Mouse (Mus musculus) urinary bladder, adult 18-20 months (tissue): ENCODE measurements around the gene AI597479.
A peak's percentile ranks its signal among the peaks of the same experiment; 100 is the strongest.

Experiments
- DNase-seq, 2 experiments: peaks; one replicate each; pipeline ENCODE4 v3.0.0; 2022; ENCODE audit warnings: low spot score in 2 of 2, mixed read lengths in 2 of 2

AI597479 gene

DNA sequence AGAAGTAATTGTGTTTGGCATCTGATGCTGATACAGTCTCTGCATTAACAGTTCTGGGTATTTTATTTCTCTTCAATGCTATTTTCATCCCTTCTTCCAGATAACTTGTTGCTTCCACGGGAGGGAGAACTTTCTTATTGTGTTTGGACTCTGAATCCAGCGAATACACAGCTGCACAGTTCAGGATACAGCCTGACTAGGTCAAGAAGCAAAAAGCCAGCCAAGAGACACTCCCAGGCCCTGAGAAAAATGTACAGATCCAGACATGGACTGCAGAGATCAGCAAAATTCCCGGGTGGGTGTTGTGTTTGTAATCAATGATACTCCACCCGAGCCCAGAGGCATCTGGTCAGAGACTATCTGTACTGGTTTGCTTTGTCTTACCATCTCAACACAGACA lies 60.9 kb downstream of the AI597479 start:
- no peak for DNase-seq

DNA sequence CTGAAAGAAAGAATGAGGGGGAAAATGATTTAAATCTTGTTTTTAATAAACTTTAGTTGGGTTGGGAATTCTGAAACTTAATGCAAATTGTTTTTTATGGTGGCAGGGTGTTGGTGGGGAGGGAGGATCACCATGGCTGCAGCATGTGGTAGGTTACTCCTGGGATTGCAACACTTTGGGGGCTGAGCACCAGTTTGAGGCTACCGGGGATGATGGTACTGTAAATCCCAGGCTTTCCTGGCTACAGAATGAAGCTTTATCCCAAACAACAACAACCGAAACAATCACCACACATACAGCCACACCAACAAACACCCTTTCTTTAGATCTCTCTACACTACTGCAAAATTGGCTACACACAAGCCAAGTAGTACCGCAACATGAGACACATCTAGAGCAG lies 63.9 kb downstream of the AI597479 start:
- no peak for DNase-seq

DNA sequence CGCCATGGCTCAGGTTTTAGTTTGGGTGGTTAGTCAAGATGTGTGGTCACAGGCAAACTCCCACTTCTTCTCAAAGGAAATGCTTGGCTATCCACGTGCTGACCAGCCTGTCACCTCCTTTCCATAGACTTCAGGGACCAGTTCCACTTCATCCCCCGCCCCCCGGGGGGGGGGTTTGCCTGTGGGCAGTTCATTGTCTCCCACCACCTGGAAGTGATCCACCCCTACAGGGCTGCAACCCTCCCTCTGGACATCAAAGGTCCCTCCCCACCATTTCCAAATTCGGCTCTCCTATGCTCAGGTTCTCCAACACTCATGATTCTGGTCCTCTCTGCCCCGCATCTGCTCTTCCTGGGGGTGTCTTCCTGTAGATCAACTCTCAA lies 64.6 kb downstream of the AI597479 start:
- DNase-seq = no peak

DNA sequence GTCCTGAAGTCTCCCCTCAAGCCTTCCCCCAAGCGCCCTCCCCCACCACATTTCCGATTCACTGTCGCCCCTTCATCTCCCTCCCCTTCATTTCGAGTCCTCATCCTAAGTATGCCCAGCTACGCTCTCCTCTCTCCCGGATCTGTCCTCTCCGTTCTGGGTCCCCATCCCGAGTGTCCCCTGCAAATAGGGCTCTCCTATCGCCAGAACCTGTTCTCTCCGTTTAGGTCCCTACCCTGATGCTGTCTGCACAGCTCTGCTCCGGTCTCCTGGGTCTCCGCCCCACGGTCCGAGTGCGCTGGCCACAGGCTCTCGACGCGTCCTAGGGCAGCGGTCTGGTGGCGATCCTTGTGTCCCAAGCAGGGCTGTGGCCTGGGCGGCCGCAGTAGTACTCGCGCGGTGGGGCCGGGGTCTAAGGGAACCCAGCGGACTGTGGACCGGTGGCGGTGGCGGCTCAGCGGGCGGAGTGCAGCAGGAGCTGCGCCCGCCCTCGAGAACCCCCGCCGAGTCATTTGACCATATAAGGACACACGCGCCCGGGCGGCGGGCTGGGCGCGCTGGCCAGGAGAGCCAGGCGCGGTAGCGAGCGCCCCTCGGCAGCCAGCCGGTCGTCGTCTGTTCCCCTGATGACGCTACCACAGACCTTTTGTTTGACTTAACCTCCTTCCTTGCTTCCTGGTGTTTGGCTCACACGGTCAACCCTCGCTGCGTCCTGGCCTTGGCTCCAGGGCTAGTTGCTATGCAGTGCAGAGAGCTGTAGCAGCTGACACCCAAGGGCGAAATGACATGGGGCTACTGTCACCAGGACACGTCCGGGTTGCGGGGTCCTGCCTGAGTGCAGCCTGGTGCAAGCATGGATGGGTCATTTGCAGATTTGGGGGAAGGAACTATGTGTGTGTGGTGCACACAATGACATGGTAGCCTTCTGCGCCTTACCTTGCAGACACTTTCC lies 65.2 kb downstream of the AI597479 start:
- DNase-seq = peak; percentile 25 to 57

DNA sequence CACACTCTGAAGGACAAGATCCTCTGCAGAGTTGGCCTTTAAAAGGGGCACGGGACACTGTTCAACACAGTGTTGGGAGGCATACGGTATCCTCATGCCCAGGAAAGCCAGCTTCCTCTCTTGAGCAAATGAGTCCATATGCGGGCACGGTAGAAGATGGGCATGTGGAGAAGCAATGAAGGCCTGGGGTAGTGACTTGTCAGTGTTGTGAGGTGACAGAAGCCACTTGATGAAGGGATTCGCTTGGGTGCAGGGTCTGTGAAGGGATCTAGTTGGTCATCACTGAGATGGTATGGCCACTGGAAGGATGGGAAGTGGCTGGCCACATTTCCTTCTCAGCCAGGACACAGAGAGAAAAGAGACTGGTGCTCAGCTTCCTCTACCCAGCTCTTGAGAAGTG lies 66.1 kb downstream of the AI597479 start:
- no peak for DNase-seq
